Mouse (Mus musculus) MN1 (cell line): ENCODE data around the gene Mrps25.

ENCODE experiments used
- DNase-seq: peaks from one replicate; pipeline ENCODE4 v3.0.0-alpha.2; 2016; ENCODE audit warnings: low spot score

Mrps25 gene

DNA sequence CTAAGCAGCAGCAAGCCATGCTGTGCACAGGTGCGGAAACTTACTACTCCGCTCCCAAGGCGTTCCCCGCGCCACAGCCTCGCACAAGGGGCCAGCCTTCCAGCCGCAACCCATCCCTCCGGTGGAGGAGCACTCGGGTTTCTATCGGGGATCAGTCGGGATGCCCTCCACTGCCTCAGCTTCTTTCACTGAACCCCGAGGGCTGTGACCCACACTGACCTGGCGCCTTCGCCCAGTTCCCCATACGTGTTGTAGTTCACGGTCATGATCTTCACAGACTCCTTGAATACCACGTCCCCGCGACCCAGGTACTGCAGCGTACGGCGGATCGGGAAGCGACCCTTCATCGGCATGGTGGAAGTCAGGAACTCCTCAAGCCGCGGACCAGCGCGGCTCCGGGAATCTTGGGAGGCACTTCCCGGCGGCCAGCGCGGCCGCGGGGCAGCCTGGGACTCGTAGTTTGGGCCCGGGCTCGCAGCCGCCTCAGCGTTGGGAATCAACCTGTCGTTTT lies at the start of gene Mrps25:
Mrps25 (minus strand) TSS at position 413 of the 511 bp plus-strand sequence.
- peak; percentile 81 for DNase-seq

DNA sequence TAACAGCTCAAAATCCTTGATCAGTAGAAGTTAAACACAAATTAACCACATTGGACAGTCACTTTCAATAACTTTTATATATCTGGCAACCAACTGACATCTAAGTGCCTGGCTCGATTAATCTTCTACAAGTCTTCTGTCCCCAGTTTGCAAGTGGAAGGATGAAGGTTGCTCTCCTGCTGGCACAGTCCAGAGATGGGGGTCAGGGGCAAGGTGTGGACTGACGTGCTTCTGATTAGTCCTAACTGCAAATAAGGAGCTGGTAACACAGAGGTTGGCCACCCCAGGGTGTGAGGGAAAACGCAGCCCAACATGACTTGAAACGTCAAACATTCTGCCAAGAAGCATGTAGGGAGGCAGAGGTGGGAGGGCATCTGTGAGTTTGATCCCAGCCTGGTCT lies 47.9 kb upstream of the Mrps25 start:
- DNase-seq: no peak

DNA sequence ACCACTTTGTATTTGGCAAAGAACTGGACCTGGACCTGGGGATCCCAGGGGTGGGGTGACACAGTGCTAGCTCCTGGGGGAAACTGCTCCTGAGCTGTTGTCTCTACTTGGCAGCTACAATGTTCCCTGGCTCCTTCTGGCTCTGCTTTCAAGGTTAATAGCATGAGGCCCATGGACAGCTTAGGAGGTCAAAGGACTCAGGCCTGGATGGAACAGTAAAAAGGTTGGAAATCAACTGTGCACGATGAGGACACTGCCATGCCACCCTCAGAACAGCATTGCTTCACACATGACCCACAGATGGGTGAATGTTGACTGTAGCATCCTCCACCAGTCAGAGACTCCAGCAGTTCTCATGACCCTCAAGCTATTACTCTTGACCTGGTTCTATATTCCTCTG lies 47.5 kb upstream of the Mrps25 start:
- no peak for DNase-seq

DNA sequence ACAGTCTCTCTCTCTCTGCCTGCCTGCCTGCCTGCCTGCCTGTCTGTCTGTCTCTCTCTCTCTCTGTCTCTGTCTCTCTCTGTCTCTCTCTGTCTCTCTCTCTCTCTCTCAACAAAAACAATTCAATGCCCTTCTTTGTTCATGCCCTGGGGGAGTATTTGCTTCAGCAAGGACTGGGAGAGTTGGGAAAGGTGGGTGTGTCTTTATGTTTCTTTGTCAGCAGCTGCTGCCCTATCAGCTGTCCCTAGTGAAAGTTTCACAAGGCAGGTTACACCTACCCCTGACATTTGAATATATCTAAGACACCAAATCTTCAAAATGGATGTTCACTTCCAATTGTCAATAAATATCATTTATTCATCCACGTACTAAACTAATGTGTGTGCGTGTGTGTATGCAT lies 45.8 kb upstream of the Mrps25 start:
- DNase-seq: no peak

DNA sequence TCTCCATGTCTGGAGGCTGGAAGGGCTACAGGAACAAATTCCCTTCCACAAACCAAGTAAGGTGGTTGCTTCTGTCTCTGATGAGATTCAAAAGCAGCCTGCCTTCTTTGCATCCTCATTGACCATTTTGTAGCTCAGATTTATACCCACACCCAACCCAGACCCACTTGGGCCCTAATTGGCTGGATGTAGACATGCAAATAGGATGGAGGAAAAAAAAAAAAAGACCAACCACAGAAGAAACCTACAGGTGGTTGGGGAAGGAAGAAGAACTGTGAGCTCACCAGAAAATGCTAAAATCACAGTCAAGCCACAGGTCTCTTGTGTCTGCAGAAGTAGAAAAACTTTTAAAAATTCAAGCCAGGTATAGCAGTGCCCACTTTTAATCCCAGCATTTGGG lies 45.3 kb upstream of the Mrps25 start:
- no peak for DNase-seq

DNA sequence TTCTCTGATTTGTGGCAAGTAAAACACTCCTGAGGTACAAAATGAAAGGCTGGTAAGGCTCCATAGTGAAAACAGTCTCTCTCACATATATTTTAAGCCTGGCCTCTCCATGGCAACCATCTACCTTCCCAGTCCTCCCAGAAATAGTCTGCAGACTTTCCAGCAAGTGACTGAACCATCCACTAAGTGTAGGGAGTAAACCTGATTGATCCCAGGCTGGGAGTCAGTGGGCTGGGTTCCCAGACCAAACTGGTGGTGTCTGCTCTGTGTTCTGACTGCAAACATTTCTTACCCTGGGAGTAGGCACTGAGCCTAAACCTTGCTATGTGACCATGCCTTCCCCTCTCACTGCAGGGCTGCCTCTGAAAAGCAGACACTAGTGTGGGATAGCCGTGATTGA lies 41.1 kb upstream of the Mrps25 start:
- DNase-seq: no peak

DNA sequence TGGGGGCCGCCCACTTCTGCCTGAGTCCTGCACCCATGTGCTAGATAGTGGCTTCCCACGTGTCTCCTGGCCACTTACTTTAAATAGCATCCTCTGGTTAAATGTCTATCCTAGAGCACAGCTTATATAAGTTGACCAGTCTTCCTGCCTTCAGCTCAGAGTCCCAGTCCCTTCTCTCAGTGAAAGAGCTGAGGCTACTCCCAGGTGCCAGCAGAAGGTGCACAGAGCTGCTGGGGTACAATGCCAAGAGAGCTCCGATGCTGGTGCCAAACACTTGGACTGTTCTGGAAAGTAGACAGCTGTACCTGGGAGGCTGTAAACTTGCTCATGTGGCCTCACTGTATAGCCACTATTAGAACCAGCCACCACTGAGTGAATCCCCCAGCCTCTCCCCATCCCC lies 38.2 kb upstream of the Mrps25 start:
- no peak for DNase-seq

DNA sequence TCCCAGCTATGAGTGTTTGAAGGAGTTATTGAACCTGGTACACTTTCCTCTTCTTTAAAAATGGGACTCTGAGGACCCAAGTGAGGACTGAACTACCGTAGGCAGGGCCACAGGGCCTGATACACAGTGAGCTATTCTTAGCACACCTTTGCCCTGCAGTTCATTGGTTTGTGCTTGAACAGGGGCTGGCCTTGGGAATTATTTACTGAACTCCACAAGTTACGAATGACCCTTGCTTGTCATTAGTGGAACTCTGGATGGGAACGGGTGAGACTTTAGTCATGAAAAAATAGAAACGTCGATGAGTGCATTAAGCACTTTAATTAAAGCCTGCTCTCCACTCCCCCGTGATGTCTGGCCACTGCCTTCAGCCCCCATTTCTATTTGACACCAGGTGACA lies 37.8 kb upstream of the Mrps25 start:
- DNase-seq: no peak

DNA sequence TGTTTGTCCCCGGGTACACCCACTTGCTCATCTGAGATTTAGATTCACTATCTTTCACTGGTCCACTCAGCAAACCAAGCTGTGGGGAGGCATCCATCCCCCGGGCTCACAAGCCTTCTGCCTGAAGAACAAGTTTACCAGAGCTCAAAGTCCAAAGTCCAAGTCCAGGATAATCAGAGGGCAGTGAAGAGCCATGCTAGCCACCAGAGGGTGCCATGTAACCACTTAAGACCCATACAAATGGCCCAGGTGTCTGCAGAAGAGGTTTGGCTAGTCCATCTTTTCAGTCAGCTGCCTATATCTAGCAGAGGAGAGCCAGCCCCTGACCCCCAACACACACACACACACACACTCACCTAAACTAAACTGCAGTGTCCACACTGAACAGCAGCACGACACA lies 35.6 kb upstream of the Mrps25 start:
- DNase-seq: peak; percentile 60

DNA sequence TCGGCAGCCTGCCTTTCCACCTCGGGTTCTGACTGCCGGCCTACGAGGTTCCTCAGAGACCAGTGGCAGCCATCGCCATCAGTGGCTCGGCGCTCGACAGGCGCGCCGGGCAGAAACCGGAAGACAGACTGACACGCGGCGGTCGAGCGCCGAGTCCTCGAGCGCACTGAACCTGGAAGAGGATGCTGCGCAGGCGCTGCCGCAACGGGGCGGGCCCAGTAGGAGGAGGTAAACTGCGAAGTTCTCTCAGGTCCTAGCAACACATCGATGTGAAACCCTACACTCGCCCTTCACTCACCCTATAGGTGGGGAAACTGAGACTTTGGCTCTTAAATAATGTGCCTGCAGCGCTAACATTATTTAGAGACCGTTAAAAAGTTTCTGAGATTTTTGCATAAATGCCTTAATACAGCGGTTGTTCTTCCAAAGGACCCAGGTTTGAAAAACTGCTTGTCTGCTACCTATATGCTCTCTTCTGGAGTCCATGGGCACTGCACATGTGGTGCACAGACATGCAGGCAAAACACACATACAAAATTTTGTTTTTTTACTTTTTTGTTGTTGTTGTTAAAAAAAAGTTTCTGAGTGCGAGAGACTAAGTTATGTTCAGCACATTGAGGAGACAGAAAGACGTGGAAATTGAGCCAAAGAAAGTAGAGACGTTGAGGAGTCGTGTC lies 31.1 kb upstream of the Mrps25 start, which contains the start of gene Rbsn:
Rbsn (minus strand) TSS at position 153 of the 677 bp plus-strand sequence.
- peak; percentile 96 for DNase-seq

DNA sequence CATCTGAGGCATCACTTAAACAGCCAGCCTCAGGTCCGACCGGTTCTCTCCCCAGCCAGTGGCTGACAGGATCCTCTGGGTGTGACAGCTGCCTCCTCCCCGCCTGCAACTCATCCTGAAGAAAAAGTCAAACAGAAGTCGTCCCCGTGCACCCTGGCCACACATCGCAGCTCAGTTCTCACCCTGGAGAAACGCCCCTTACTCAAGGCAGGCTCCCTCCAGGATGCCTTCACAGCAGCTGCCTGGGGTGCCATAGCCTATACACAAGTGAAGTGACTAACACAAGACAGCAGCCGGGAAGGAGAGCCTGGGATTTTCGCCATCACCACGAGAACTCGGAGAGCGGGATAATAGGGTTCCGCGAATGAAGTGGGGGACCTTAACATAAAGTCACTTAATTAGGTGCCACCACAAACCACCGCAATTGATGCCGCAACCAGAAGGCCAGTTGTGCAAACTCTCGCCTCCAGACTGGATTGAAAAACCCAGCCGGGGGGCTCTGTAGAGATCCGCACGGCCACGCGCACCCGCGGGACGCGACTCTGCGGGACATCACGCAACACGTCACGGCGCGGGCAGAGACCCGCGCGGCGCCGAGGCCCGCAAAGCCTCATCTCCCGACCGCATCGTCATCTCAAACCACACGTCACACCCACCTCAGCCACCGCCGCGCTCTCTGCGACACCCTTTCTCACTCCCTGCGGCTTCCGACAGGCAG lies 30.4 kb upstream of the Mrps25 start:
- peak; percentile 66 for DNase-seq

DNA sequence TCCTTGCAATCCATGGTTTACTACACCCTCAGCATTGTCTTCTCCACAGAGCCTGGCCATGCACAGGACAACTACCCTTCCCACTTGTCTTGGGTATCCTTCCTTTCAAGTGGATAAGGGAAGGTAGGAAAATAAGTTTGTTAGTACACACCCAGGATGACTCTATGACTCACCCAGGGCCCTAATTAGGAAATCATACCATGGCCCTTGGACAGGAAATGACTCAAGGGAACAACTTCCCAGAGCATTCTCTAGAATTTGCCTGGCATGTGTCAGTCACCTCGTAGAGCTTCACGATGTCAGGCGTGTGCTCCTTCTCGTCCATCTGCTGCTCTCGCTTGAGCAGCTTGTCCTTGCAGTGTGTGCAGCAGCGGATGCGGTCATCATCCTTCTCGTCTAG lies 15.6 kb upstream of the Mrps25 start:
- DNase-seq: peak; percentile 30

DNA sequence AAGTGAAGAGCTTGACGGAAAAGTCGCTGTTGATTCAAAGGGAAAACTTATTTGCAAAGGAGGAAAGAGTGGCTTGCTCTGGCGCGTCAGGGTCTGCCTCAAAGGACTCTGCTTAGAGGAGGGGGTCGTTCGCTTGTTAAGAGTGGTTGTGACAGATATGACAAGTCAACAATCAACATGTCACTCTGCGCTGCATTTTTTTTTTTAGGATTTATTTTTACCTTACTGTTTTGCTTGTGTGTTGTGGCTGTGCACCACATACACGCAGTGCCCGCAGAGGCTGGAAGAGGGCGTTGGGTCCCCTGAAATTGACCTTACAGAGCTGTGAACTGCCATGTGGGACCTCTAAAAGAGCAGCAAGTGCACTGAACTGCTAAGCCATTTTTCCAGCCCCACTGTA lies 345 bp upstream of the Mrps25 start:
- DNase-seq: peak; percentile 28

DNA sequence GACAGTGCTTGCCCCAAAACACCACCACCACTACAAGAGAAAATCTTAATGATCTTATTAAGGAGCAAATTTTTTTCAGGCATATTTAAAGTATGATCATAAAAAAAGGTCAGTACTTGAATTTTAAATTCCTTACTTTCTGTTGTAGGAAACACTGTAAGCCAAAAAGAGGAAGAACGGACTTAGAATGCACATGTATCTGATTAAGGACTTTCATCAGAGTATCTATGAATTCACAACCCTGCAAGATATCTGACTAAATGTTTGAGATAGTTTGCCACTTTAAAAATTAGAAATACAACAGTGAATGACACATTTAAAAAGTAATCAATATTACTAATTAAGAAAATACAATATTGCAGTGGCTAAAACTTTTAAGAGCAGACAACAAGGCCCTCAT lies 7.4 kb downstream of the Mrps25 start:
- no peak for DNase-seq

DNA sequence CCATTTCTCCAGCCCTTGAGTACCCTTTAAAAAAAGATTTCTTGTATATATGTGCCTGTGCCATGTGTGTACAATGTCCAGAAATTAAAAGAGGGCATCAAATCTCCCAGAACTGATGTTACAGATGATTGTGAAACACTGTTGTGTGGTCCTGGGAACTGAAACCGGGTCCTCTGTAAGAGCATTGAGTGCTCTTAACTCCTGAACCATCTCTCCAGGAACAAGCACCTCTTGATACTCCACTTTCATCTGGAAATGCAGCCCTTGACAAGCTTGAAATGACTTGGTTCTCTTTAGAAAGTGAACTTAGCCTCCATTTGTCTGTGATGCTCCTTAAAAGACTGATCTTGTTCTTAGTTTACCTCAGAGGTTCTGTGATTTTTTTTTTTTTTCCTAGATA lies 21.1 kb downstream of the Mrps25 start:
- no peak for DNase-seq

DNA sequence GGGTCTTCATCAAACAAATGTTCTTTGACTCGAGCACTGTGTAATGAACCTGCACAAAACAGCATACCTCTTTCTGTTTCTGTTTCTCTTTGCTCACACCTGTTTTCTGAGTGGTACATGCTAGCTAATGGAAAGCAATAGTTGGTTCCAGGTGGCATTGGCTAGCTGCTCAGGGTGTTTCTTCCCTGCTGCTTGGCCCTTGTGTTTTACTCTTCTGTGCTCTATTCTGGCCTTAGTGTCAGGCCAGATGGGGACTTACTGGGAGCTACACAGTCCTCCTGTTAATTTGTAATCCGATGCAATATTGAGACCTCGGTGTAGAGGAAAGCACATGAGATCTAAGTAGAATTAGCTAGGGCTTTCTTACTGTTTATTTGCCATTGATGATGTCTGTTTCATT lies 25.0 kb downstream of the Mrps25 start:
- no peak for DNase-seq

DNA sequence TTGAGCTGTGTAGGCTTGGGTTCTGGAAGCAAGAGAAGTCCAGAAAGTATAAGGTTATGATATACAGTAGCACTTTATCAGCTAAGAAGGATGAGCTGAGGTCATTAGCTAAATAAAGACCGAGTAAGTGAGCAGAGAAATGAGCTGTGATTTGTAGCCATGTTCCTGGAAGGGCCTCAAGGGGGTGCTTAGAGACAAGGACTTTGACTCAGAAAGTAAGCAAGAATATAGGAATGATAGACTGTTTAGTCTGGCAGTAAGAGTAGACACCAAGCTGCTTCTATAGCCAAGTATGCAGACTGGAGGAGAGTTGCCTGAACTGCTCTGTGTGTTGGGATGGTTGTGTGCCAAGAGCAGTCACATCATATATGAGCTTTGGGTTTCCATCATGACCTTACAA lies 30.1 kb downstream of the Mrps25 start:
- peak; percentile 5 for DNase-seq

DNA sequence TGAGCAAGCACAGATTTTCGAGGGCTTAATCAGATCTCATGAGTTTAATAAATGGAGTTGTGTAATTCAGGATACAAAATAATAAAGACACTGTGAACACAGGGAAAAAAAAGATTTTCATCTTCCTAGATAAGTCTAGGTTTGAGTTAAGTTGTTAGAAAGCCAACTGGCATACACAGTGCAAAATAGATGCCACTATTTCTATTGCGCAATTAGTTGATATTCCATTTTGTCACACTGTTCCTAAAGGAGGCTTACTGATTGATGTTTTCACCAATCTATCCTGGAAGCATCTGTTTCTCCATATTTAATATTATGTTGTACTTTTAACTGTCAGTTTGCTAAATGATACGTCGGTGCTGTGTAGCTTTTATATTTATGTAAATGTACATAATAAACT lies 38.0 kb downstream of the Mrps25 start:
- DNase-seq: no peak

DNA sequence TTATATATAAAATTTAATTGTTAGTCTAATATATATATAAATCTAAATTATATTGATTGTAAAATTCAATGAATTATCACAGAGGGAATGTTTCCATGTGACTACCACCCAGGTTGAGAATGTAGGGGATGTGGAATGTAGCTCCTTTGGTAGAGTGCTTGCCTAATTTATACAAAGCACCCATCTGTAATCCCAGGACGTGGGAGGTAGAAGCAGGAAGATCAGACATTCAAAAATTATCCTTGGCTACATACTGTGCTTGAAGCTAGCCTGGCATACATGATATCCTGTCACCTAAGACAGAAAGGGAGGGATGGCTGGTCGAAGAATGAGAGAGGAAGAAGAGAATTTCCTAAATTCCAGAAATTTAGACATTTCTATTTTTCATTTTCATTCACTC lies 47.5 kb downstream of the Mrps25 start:
- no peak for DNase-seq

DNA sequence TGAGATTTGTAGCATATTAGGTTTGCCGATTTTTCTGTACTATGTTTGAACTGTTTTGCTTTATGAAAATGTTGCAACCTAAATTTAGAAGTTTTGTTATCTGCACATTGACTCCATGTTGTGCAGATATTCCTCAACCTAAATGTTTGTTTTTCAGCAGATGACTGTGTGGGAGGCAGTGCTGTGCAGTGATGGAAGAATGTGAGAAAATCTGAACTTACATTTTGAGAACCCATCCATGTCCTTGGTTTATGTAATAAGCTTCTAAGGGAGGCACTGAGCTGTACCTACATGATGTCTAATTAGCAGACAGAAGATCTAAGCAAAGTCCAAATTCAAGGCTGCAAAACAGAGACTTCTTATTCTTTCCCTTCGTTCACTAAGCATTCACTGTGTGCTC lies 50.2 kb downstream of the Mrps25 start:
- no peak for DNase-seq

DNA sequence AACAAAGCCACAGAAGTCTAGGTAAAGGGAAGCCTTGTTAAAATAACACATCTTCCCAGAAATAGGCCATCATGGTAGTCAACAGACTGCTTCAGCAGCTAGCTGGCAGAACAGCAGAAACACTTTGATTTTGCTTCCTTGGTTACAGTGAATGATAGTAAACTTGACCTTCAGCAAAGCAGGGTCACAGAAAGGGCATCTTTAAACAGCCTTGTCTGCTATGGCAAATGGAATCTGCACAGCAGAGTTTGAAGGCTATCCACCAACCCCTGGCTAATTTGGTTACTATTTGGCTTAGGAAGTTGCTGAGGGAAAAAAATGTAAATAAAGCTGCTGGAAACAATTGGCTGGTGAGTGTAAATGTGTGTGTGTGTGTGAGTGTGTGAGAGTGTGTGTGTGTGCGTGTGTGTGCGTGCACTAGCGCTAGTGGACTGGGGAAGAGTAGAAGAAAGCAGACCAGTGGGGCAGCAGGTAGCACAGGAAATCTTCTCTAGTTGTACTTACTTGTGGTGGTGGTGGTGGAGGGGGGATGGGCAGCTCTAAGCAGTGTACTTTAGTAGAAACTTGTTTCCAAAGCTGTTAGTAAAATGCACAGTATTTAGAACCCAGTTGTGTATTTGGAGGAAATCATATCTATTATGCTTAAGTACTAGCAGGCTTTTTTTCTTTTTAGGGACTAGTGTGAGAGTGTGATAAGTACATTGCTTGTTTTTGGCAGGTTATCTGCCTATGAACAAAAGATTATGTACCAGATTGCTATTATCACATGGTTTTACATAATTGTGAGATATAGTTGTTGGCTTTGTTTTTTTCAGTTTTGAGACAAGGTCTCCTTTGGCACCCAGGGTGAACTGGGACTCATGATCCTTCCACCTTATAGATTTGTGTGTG lies 51.6 kb downstream of the Mrps25 start:
- DNase-seq: no peak

DNA sequence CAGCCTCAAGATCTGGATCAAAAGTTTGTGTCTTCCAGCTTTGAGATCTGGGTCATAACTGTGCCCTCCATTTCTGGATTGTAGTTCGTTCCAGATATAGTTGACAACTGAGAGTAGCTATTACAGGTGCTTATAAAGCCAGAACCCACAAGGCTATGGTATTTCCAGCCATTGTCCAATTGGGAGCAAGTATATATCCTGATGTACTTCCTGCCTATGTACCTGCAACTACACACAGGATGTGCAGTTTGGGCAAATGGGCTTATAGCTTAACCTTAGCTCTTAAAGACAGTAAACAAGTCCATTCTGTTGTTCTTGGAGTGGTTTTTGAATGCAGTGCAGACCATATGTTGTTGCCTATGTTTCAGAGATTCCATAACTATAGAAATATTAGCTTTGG lies 52.4 kb downstream of the Mrps25 start:
- DNase-seq: no peak
